Mouse (Mus musculus): ENCODE measurements around the gene Trim2. TPM values are rescaled to one million over a fixed set of nuclear protein-coding genes. Genes with fewer than 3 reads are reported as not detected.

Gene Trim2
- total and polyA plus RNA-seq, 2 experiments from 2014 or later = 149 to 291 TPM

GRCm38 (mm10) chr3:84190513-84191061, 116.1 kb downstream of the Trim2 start:
- Histone ChIP-seq H3K9me3 (ENCODE audit: low read length) (no peaks in the 10 kb centered on the region), H3K4me1 (ENCODE audit: insufficient read depth, low read length) (no peaks in the 10 kb centered on the region), H3K9ac (replicated peaks; ENCODE audit: low read length, poor library complexity, severe bottlenecking) (no peak overlapping the region), H3K27me3 (ENCODE audit: insufficient read depth, low read length) (no peaks in the 10 kb centered on the region), H3K27ac (ENCODE audit: low read depth, low read length) (no peak overlapping the region), H3K4me3 (ENCODE audit: low read depth, low read length) (no peak overlapping the region), H3K4me2 (ENCODE audit: low read depth, low read length, poor library complexity, severe bottlenecking) (no peak overlapping the region; the same call in 1 of the 2 replicates), H3K36me3 (ENCODE audit: insufficient read depth, low read length) (peaks cover 26% of the 10 kb centered on the region)
- peak; percentile 50; the same call in 1 of the 2 replicates for ATAC-seq (ENCODE audit: low FRiP score)
- 26% methylated on average over 41 of the region's 41 CpGs for WGBS
- no peak for DNase-seq (ENCODE audit: low spot score)
- no peak for TF ChIP-seq CTCF (IDR thresholded peaks at IDR 0.05)

GRCm38 (mm10) chr3:84189629-84190173, 117.0 kb downstream of the Trim2 start:
- Histone ChIP-seq H3K36me3 (ENCODE audit: insufficient read depth, low read length) (peaks cover 26% of the 10 kb centered on the region), H3K4me2 (ENCODE audit: low read depth, low read length, poor library complexity, severe bottlenecking) (no peak overlapping the region), H3K4me3 (ENCODE audit: low read depth, low read length) (no peak overlapping the region), H3K9ac (replicated peaks; ENCODE audit: low read length, poor library complexity, severe bottlenecking) (no peak overlapping the region), H3K27me3 (ENCODE audit: insufficient read depth, low read length) (no peaks in the 10 kb centered on the region), H3K27ac (ENCODE audit: low read depth, low read length) (no peak overlapping the region), H3K9me3 (ENCODE audit: low read length) (no peaks in the 10 kb centered on the region), H3K4me1 (ENCODE audit: insufficient read depth, low read length) (no peaks in the 10 kb centered on the region)
- DNase-seq (ENCODE audit: low spot score) (no peak), ATAC-seq (ENCODE audit: low FRiP score) (no peak)
- TF ChIP-seq CTCF (IDR thresholded peaks at IDR 0.05) = no peak
- WGBS = 62% methylated on average over 10 of the region's 10 CpGs

GRCm38 (mm10) chr3:84181717-84182116, 125.0 kb downstream of the Trim2 start:
- no peak overlapping the region for H3K27ac ChIP-seq (ENCODE audit: low read depth, low read length)
- H3K27me3 ChIP-seq (ENCODE audit: insufficient read depth, low read length) = no peaks in the 10 kb centered on the region
- 34% methylated on average over 4 of the region's 4 CpGs for WGBS
- ATAC-seq (ENCODE audit: low FRiP score) (no peak), DNase-seq (ENCODE audit: low spot score) (no peak)
- H3K4me1 ChIP-seq (ENCODE audit: insufficient read depth, low read length) = no peaks in the 10 kb centered on the region
- peaks cover 13% of the 10 kb centered on the region for H3K36me3 ChIP-seq (ENCODE audit: insufficient read depth, low read length)
- no peak for TF ChIP-seq CTCF (IDR thresholded peaks at IDR 0.05)
- H3K9ac ChIP-seq (replicated peaks; ENCODE audit: low read length, poor library complexity, severe bottlenecking) = no peak overlapping the region
- H3K4me2 ChIP-seq (ENCODE audit: low read depth, low read length, poor library complexity, severe bottlenecking) = no peak overlapping the region
- H3K4me3 ChIP-seq (ENCODE audit: low read depth, low read length) = no peak overlapping the region
- no peaks in the 10 kb centered on the region for H3K9me3 ChIP-seq (ENCODE audit: low read length)

- TF ChIP-seq CTCF (IDR thresholded peaks at IDR 0.05) = no peak
- Histone ChIP-seq H3K27me3 (ENCODE audit: insufficient read depth, low read length) (no peaks in the 10 kb centered on the region), H3K9ac (replicated peaks; ENCODE audit: low read length, poor library complexity, severe bottlenecking) (no peak overlapping the region), H3K27ac (ENCODE audit: low read depth, low read length) (no peak overlapping the region), H3K36me3 (ENCODE audit: insufficient read depth, low read length) (peaks cover 18% of the 10 kb centered on the region), H3K9me3 (ENCODE audit: low read length) (no peaks in the 10 kb centered on the region), H3K4me2 (ENCODE audit: low read depth, low read length, poor library complexity, severe bottlenecking) (no peak overlapping the region), H3K4me1 (ENCODE audit: insufficient read depth, low read length) (no peaks in the 10 kb centered on the region), H3K4me3 (ENCODE audit: low read depth, low read length) (no peak overlapping the region)
- ATAC-seq (ENCODE audit: low FRiP score) (no peak), DNase-seq (ENCODE audit: low spot score) (peak; percentile 24)
- 22% methylated on average over 8 of the region's 8 CpGs for WGBS
Measured at GRCm38 (mm10) chr3:84181102-84181501, 125.6 kb downstream of the Trim2 start.

GRCm38 (mm10) chr3:84180304-84180703, 126.4 kb downstream of the Trim2 start:
- DNase-seq (ENCODE audit: low spot score) (no peak), ATAC-seq (ENCODE audit: low FRiP score) (no peak)
- 83% methylated on average over 2 of the region's 2 CpGs for WGBS
- Histone ChIP-seq H3K36me3 (ENCODE audit: insufficient read depth, low read length) (peaks cover 18% of the 10 kb centered on the region), H3K4me2 (ENCODE audit: low read depth, low read length, poor library complexity, severe bottlenecking) (no peak overlapping the region), H3K4me3 (ENCODE audit: low read depth, low read length) (no peak overlapping the region), H3K4me1 (ENCODE audit: insufficient read depth, low read length) (no peaks in the 10 kb centered on the region), H3K27me3 (ENCODE audit: insufficient read depth, low read length) (no peaks in the 10 kb centered on the region), H3K9me3 (ENCODE audit: low read length) (no peaks in the 10 kb centered on the region), H3K9ac (replicated peaks; ENCODE audit: low read length, poor library complexity, severe bottlenecking) (no peak overlapping the region), H3K27ac (ENCODE audit: low read depth, low read length) (no peak overlapping the region)
- no peak for TF ChIP-seq CTCF (IDR thresholded peaks at IDR 0.05)

- no peak overlapping the region for H3K27ac ChIP-seq (ENCODE audit: low read depth, low read length)
- H3K9me3 ChIP-seq (ENCODE audit: low read length) = no peaks in the 10 kb centered on the region
- H3K36me3 ChIP-seq (ENCODE audit: insufficient read depth, low read length) = peaks cover 18% of the 10 kb centered on the region
- DNase-seq (ENCODE audit: low spot score) = no peak
- H3K4me1 ChIP-seq (ENCODE audit: insufficient read depth, low read length) = no peaks in the 10 kb centered on the region
- no peak overlapping the region for H3K4me2 ChIP-seq (ENCODE audit: low read depth, low read length, poor library complexity, severe bottlenecking)
- TF ChIP-seq CTCF (IDR thresholded peaks at IDR 0.05) = no peak
- 84% methylated on average over 2 of the region's 2 CpGs for WGBS
- no peak overlapping the region for H3K9ac ChIP-seq (replicated peaks; ENCODE audit: low read length, poor library complexity, severe bottlenecking)
- no peak for ATAC-seq (ENCODE audit: low FRiP score)
- no peak overlapping the region for H3K4me3 ChIP-seq (ENCODE audit: low read depth, low read length)
- H3K27me3 ChIP-seq (ENCODE audit: insufficient read depth, low read length) = no peaks in the 10 kb centered on the region
Measured at GRCm38 (mm10) chr3:84177834-84178233, 128.8 kb downstream of the Trim2 start.
